Mouse (Mus musculus): ENCODE measurements around the gene Frs2. TPM values are rescaled to one million over a fixed set of nuclear protein-coding genes. Genes with fewer than 3 reads are reported as not detected.
"Not testable (repeated sequence)": the region's sequence is repeated elsewhere in the genome, so short reads cannot be mapped to it uniquely, and the experiment has no call there.

Frs2 gene
- polyA plus RNA-seq, 1 experiment from 2014 or later: 9.0 TPM

GRCm38 (mm10) chr10:117026176-117026575, 122.2 kb downstream of the Frs2 start:
- no peaks in the 10 kb centered on the region for H3K36me3 ChIP-seq (ENCODE audit: control insufficient read depth, insufficient read depth)
- 66% methylated on average over 8 of the region's 8 CpGs for WGBS (ENCODE audit: insufficient replicate concordance)

GRCm38 (mm10) chr10:117025776-117026175, 122.6 kb downstream of the Frs2 start:
- not testable (repeated sequence) for H3K27ac ChIP-seq (ENCODE audit: low read length); H3K4me3 ChIP-seq (ENCODE audit: low read depth, low read length); H3K36me3 ChIP-seq (ENCODE audit: control insufficient read depth, insufficient read depth); ATAC-seq (ENCODE audit: low read depth); H3K27me3 ChIP-seq (ENCODE audit: control insufficient read depth, insufficient read depth, low read depth, low read length); H3K4me1 ChIP-seq (ENCODE audit: control insufficient read depth, low read depth, low read length); H3K4me2 ChIP-seq (ENCODE audit: low read depth, low read length); H3K9me3 ChIP-seq (replicated peaks; ENCODE audit: control insufficient read depth, low read length); H3K9ac ChIP-seq (ENCODE audit: low read depth, low read length)

More at GRCm38 (mm10) chr10:117026176-117026575, 122.2 kb downstream of the Frs2 start:
- Histone ChIP-seq H3K4me1 (ENCODE audit: control insufficient read depth, low read depth, low read length) (no peaks in the 10 kb centered on the region), H3K4me2 (ENCODE audit: low read depth, low read length) (no peak overlapping the region), H3K27me3 (ENCODE audit: control insufficient read depth, insufficient read depth, low read depth, low read length) (peaks cover 7% of the 10 kb centered on the region), H3K27ac (ENCODE audit: low read length) (no peak overlapping the region), H3K9ac (ENCODE audit: low read depth, low read length) (no peak overlapping the region), H3K9me3 (replicated peaks; ENCODE audit: control insufficient read depth, low read length) (no peaks in the 10 kb centered on the region), H3K4me3 (ENCODE audit: low read depth, low read length) (no peak overlapping the region)
- no peak for ATAC-seq (ENCODE audit: low read depth)

DNA sequence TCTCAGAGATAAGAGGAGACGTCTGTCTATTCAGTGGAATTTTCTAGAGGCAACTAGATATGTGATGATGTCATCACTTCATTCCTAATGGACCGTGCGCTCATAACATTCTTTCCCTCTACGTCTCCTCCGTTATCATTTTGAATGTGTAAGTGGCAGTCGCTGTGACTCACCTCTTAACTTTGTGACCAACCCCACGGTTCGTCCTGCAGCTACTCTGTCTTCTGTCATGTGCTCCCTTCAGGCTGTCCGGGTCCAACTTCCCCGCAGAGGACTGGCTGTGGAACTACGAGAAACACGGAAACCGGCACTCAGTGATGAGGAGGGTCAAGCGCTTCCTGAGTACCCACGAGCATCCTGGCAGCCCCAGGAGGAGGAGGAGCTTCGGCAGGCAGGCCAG, 124.6 kb downstream of the Frs2 start:
- Histone ChIP-seq H3K9ac (ENCODE audit: low read depth, low read length) (no peak overlapping the region), H3K36me3 (ENCODE audit: control insufficient read depth, insufficient read depth) (no peaks in the 10 kb centered on the region), H3K4me1 (ENCODE audit: control insufficient read depth, low read depth, low read length) (no peaks in the 10 kb centered on the region), H3K4me3 (ENCODE audit: low read depth, low read length) (no peak overlapping the region), H3K27ac (ENCODE audit: low read length) (no peak overlapping the region), H3K9me3 (replicated peaks; ENCODE audit: control insufficient read depth, low read length) (no peaks in the 10 kb centered on the region), H3K4me2 (ENCODE audit: low read depth, low read length) (0 out of 2 replicates have a peak overlapping the region, but pooled peaks have one; percentile 24), H3K27me3 (ENCODE audit: control insufficient read depth, insufficient read depth, low read depth, low read length) (peaks cover 7% of the 10 kb centered on the region)
- 29% methylated on average over 16 of the region's 16 CpGs for WGBS (ENCODE audit: insufficient replicate concordance)
- no peak for ATAC-seq (ENCODE audit: low read depth)

GRCm38 (mm10) chr10:117021020-117021754, 127.1 kb downstream of the Frs2 start:
- no peaks in the 10 kb centered on the region for H3K36me3 ChIP-seq (ENCODE audit: control insufficient read depth, insufficient read depth)
- no peak for ATAC-seq (ENCODE audit: low read depth)
- no peak overlapping the region for H3K9ac ChIP-seq (ENCODE audit: low read depth, low read length)
- no peaks in the 10 kb centered on the region for H3K9me3 ChIP-seq (replicated peaks; ENCODE audit: control insufficient read depth, low read length)
- no peak overlapping the region for H3K4me2 ChIP-seq (ENCODE audit: low read depth, low read length)
- no peaks in the 10 kb centered on the region for H3K4me1 ChIP-seq (ENCODE audit: control insufficient read depth, low read depth, low read length)
- no peak overlapping the region for H3K27ac ChIP-seq (ENCODE audit: low read length)
- WGBS (ENCODE audit: insufficient replicate concordance): 46% methylated on average over 21 of the region's 21 CpGs
- H3K27me3 ChIP-seq (ENCODE audit: control insufficient read depth, insufficient read depth, low read depth, low read length): peaks cover 7% of the 10 kb centered on the region
- H3K4me3 ChIP-seq (ENCODE audit: low read depth, low read length): no peak overlapping the region

Other genes with a start within 250 kb of the Frs2 start
- gene Rab3ip, start 197.8 kb downstream of the Frs2 start, polyA plus RNA-seq (2015; fragmentation: Nextera tagmentation; extraction: Ambion mirVana): 11.1 and 13.3 TPM in 2 replicates
- gene Gm10271, start 175.9 kb downstream of the Frs2 start, polyA plus RNA-seq (2015; fragmentation: Nextera tagmentation; extraction: Ambion mirVana): not detected in 2 replicates
- gene Best3, start 162.2 kb downstream of the Frs2 start, polyA plus RNA-seq (2015; fragmentation: Nextera tagmentation; extraction: Ambion mirVana): 0.04 and 0.07 TPM in 2 replicates
- not detected in 2 replicates for gene Lrrc10, start 103.2 kb downstream of the Frs2 start, polyA plus RNA-seq (2015; fragmentation: Nextera tagmentation; extraction: Ambion mirVana)
- gene Cct2, start 84.7 kb downstream of the Frs2 start, polyA plus RNA-seq (2015; fragmentation: Nextera tagmentation; extraction: Ambion mirVana): 115 and 127 TPM in 2 replicates
- gene Yeats4, start 76.0 kb upstream of the Frs2 start, polyA plus RNA-seq (2015; fragmentation: Nextera tagmentation; extraction: Ambion mirVana): 28.2 and 30.6 TPM in 2 replicates
- gene 9530003J23Rik, start 90.2 kb upstream of the Frs2 start, polyA plus RNA-seq (2015; fragmentation: Nextera tagmentation; extraction: Ambion mirVana): not detected in 2 replicates
- gene Lyz2, start 133.8 kb upstream of the Frs2 start, polyA plus RNA-seq (2015; fragmentation: Nextera tagmentation; extraction: Ambion mirVana): 661 and 713 TPM in 2 replicates
- gene Lyz1, start 144.3 kb upstream of the Frs2 start, polyA plus RNA-seq (2015; fragmentation: Nextera tagmentation; extraction: Ambion mirVana): 0.16 and 0.25 TPM in 2 replicates
- gene Cpsf6, start 231.5 kb upstream of the Frs2 start, polyA plus RNA-seq (2015; fragmentation: Nextera tagmentation; extraction: Ambion mirVana): 49.4 and 50.5 TPM in 2 replicates

Data from liver, embryonic 16.5 days (tissue).